Mouse (Mus musculus) spleen, postnatal 36 days (tissue): ENCODE measurements at regions not wholly inside any gene's neighbourhood (a gene's known extent, or its start where the extent isn't known, plus 50 kb on each side); places are given as distances from the start of the nearest gene placed in this dataset.

Source experiments
- DNase-seq, 2 experiments: peaks; one replicate each; pipeline ENCODE4 v3.0.0; 2022; ENCODE audit warnings: low spot score in 2 of 2, mixed read lengths in 1 of 2

DNA sequence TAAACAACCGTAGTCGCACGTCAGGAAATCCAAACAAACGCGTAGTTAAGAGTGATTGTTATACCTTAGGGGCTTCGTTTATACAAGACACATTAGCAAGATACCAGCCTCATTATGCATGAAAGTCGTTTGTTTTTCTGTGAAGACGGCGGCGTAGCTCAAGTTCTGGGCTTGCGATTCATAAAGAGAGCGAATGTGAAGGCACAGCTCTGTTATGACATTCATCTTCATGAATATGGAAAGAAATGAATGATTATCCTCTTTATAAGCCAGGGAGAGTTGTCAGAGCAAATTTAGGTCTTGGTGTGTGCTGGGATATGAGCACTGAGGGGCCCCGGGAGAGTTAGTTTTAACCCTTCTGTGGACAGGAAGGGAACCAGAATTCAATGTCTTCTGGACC is 266.4 kb downstream of the Atp23 start:
- no peak for DNase-seq

- DNase-seq = no peak
These were observed 273.1 kb downstream of the Atp23 start for GRCm38 (mm10) chr10:126628057-126628456.

- DNase-seq = no peak
These were observed 275.7 kb downstream of the Atp23 start for GRCm38 (mm10) chr10:126625466-126625865.

DNA sequence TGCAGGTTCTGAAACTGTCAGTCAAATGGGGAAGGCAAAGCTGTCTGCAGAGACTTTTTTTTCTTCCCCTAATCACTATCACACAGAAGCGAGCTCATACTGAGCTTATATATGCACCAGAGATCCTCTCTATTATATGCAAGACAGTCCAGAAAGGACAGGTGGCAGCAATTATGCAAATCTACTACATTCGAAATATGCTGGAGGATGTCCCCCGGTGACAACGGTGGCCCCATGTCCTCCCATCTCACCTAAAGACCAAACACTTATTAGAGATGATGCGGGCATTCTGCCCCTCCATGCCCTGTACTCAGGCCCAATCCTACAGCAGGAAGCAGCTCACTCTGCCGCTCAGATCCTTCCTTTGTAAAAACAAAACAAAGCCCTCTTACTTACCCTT is 280.4 kb downstream of the Atp23 start:
- DNase-seq = no peak

DNA sequence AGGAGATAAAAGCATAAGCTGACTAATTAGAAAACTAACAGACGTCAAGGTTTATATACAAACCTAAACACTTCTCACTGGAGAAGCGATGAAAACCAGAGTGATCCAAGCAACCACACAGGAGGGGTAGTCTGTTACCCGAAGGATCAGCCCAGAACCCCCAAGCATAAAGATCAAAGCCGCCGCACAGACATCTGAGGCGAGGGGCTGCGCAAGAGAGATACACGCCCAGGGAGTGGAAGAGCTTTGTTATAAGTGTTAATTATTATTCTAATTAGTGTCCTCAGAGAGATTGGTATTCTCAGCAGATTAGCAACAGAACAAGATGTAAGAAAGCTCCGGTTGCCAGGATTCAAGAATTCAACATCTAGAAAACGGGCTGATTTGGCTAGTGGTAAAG is 281.2 kb downstream of the Atp23 start:
- no peak for DNase-seq

- no peak for DNase-seq
These were observed 288.9 kb downstream of the Atp23 start for GRCm38 (mm10) chr10:126612226-126612625.

DNA sequence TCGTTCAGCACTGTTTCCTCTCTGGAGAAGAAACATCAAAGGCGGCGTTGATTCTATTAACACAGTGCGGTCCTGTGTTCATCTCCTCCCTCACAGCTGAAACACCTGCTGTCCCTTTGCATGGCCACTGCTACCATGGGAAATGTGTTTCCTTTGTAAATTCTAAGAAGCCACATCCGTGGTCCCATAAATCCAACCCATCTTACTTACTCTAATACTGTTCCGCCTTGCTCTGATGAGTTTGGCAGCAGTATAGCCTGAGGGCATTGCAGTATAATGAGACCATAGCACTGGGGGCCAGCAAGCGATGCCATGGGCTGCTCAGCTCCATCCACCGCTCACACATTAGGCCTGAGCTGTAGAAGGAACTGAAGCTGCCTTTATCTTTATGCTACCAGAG is 290.6 kb downstream of the Atp23 start:
- no peak for DNase-seq

GRCm38 (mm10) chr10:126599686-126600085 is 301.5 kb downstream of the Atp23 start:
- no peak for DNase-seq

GRCm38 (mm10) chr10:126568155-126568554 is 333.0 kb downstream of the Atp23 start:
- no peak for DNase-seq

DNA sequence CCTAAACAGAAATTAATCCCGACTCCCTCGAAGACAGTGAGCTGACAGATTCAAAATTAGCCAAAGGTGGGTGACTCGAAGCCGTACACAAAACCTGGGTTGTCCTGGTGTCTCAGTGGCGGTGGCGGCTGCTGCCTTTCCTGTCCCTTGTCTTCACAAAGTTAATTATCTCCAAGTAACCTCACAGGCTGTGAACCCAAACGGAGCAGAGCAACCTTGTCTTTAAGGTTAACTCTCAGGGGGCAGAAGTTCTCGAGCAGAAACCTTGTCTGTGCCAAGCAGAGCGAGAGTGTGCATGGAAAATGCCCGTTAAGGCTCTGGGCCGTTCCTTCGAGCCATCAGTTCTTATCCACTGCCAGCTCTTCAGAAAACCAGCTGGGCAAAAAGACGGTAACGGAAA is 335.8 kb downstream of the Atp23 start:
- no peak for DNase-seq

GRCm38 (mm10) chr10:126555080-126555479 is 346.1 kb downstream of the Atp23 start:
- no peak for DNase-seq

- DNase-seq = no peak
These were observed 369.2 kb downstream of the Atp23 start for GRCm38 (mm10) chr10:126531950-126532349.

DNA sequence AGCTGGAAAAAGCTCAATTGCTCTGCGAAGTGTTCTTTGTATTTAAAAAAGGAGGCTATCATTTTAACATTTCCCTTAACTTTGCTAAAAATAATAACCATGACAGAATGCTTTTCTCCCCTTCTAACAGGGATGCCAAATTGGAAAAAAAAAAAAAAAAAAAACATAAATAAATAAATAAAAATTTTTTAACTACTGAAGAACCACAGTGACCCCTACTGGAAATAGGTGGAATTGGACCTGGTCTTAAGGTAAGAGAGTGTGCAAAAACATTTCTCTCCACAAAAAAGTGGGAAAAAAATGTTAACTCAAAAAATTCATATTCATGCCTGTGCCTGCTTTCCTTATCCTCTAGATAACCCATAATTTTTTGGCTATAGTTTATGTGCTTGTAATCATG is 369.8 kb downstream of the Atp23 start:
- peak in 1 of 2 experiments; percentile 18 for DNase-seq

- DNase-seq = no peak
These were observed 372.4 kb downstream of the Atp23 start for GRCm38 (mm10) chr10:126528801-126529200.

GRCm38 (mm10) chr10:126526186-126526585 is 375.0 kb downstream of the Atp23 start:
- no peak for DNase-seq

- DNase-seq = no peak
These were observed 379.0 kb downstream of the Atp23 start for GRCm38 (mm10) chr10:126521836-126522815.

- no peak for DNase-seq
These were observed 380.2 kb downstream of the Atp23 start for GRCm38 (mm10) chr10:126520973-126521372.

DNA sequence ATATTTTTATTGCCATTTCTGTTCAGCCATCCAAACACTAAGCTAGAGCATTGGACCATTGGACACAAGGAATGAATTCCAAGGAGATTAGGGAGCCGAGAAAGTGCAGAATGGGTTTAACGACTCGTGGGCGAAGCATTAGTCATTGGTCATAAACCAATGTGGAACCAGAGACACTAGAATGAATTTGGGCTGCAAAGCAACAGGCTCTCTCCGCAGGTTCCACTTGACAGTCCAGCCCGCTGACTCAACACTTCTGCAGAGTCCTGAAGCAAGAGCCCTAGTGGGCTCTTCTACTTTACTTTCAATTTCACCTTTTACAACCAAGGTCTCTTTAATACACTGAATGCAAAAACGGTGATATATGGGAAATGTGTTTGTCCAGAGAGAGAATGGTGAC is 388.0 kb downstream of the Atp23 start:
- DNase-seq = no peak

DNA sequence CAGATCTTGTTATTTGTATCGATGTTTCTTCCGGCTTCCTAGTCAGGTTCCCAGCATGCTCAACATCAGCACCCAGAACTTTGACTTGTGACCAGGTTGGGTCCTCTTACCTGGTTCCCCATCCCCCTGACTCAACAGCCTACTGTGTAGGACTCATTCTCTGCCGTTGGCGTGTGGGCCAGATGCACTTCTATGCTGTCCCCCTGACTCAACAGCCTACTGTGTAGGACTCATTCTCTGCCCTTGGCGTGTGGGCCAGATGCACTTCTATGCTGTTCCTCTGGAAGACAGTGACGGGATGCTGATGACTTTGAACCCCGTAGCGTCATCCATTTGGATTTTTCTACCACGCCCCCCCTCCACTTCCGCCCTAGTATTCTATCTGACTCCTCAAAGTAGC is 389.6 kb downstream of the Atp23 start:
- DNase-seq = peak; percentile 92 to 93

- DNase-seq = no peak
These were observed 395.2 kb downstream of the Atp23 start for GRCm38 (mm10) chr10:126505988-126506387.

GRCm38 (mm10) chr10:126502013-126502688 is 399.0 kb downstream of the Atp23 start:
- peak; percentile 73 to 78 for DNase-seq

- DNase-seq = peak; percentile 77 to 81
These were observed 402.4 kb downstream of the Atp23 start for GRCm38 (mm10) chr10:126498726-126499125.

DNA sequence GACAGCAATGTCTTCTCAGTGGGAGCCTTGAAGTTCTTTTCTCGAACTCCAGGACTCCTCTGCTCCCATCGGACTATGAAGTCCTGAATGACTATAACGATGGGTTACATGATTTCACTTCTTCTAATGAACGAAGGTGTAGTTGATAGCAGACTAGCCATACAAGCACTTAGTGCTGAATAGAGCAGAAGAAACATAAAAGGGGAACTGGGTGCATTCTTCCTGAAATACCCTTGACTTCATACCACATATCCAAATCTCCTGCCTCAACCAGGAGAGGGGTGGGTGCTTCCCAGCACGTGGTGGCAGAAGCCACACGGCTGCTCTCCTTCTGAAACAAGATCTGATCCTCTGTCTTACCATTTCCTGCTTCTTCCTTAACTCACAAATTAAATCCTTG is 407.4 kb downstream of the Atp23 start:
- no peak for DNase-seq
